Mouse (Mus musculus): Measurements from ENCODE around the gene Idua. TPM values are rescaled to one million over a fixed set of nuclear protein-coding genes. Genes with fewer than 3 reads are reported as not detected.
A peak's percentile ranks its signal among the peaks of the same experiment; 100 is the strongest.

The Idua gene
- polyA plus RNA-seq (2014; fragmentation: Nextera tagmentation; extraction: Ambion mirVana), result 14.3 and 14.5 TPM in 2 replicates

DNA sequence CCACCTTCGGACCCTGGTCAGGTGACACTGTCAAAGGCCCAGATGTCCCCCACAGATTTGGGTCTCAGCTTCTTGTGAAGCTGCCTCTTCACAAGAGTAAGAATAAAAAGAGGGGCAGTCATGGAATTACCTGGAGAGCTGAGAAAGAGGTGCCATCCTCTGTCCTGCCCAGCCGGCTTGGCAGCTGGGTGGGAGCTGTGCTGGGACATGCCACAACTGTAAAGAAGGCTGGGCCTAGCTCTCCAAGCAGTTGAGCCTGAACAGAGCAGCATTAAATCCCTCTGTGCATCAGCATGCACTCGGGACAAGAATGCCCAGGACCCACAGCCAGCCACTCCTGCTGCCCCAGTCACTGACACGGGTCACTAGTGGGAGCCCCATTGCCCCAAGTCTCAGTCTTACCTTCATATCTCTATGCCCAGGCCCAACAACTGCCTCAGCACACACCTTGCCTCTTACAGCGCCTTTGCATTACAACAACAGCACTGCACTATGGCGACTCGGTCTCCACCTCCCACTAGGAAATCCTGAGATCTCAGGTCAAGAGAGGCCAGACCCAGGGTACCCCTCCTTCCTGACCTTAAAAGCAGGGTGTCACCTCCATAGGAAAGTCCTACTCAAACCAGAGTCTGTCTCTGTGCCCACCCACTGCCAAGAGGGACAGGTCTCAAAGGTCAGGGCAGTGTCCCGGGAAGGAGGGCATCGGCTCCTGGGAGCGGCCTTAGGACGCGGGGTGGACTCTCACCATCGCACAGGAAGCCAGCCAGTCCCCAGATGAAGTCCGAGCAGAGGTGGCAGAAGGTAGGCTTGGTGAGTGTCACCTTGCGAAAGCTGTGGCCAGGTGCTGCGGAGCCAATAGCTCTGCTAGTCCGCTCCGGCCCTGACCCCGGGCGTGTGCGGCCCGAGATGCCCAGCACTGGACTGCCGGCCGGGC is at the start of gene Idua:
Gene Idua (plus strand): TSS at position 634 of the 934 bp plus-strand sequence.
- Histone ChIP-seq H3K9me3 (ENCODE audit: control insufficient read depth, low read length) (no peaks in the 10 kb centered on the region), H3K4me2 (ENCODE audit: low read depth, severe bottlenecking) (peak within 1 kb of the TSS; percentile 73), H3K27ac (replicated peaks; ENCODE audit: low read depth, low read length) (no peak within 1 kb of the TSS), H3K9ac (ENCODE audit: low read length) (peak within 1 kb of the TSS; percentile 88), H3K36me3 (ENCODE audit: control insufficient read depth, insufficient read depth, low read length) (no peaks in the 10 kb centered on the region; the same call in 1 of the 2 replicates), H3K4me3 (ENCODE audit: low read depth, low read length) (peak within 1 kb of the TSS; percentile 75), H3K27me3 (ENCODE audit: control insufficient read depth, insufficient read depth, low read length) (no peaks in the 10 kb centered on the region), H3K4me1 (ENCODE audit: control insufficient read depth, insufficient read depth, low read length) (peaks cover 5% of the 10 kb centered on the region)
- ATAC-seq (ENCODE audit: insufficient number of reproducible peaks, low FRiP score, low TSS enrichment, low read depth), result peak; percentile 69; the same call in 1 of the 2 replicates
- 12% methylated on average over 24 of the region's 24 CpGs for WGBS
- DNase-seq (ENCODE audit: low spot score), result no peak

DNA sequence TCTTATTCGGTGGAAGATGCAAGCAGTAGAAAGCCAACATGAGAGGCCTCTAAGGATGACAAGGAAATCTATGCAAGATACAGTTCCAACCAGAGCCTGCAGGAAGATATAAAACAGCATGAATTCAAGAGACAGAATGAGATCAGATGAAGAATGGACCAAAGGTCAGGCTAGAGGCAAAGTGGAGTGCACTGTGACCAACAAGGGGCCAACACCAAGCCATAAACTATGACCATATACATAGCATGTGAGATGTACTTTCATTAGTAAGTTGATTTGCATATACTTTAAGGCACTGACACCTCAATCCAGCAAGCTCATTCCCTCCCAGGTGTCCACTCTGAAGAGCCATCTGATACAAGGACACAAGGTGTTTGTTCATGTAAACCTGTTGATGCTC is 49.7 kb upstream of the Idua start:
- no peaks in the 10 kb centered on the region for H3K4me1 ChIP-seq (ENCODE audit: control insufficient read depth, insufficient read depth, low read length)
- H3K36me3 ChIP-seq (ENCODE audit: control insufficient read depth, insufficient read depth, low read length), result peaks cover 27% of the 10 kb centered on the region
- H3K4me2 ChIP-seq (ENCODE audit: low read depth, severe bottlenecking), result no peak overlapping the region
- ATAC-seq (ENCODE audit: insufficient number of reproducible peaks, low FRiP score, low TSS enrichment, low read depth) (no peak), DNase-seq (ENCODE audit: low spot score) (no peak)
- WGBS, result 100% methylated on average over 1 of the region's 1 CpGs
- no peak overlapping the region for H3K9ac ChIP-seq (ENCODE audit: low read length)
- no peaks in the 10 kb centered on the region for H3K9me3 ChIP-seq (ENCODE audit: control insufficient read depth, low read length)
- no peak overlapping the region for H3K4me3 ChIP-seq (ENCODE audit: low read depth, low read length)
- H3K27me3 ChIP-seq (ENCODE audit: control insufficient read depth, insufficient read depth, low read length), result no peaks in the 10 kb centered on the region
- no peak overlapping the region for H3K27ac ChIP-seq (replicated peaks; ENCODE audit: low read depth, low read length)

DNA sequence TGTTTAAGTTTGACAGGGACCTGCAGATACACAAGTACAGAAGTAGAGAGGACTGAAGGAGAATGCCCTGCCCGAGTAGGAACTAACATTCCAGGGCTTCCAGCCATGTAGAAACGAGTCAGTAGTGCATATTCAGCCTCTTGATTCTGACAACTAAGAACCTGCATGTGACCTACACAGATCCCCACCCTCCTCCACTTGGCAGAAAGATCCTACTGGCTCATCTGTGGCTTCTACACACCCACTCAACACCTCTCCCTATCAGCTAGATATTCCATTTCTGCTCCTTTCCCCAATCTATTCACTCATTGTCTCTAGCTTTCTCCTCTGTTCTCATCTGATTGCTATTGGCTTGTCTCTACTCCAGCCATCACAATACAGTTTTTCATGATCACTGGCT is 38.3 kb upstream of the Idua start:
- Histone ChIP-seq H3K9ac (ENCODE audit: low read length) (no peak overlapping the region), H3K4me2 (ENCODE audit: low read depth, severe bottlenecking) (no peak overlapping the region), H3K4me1 (ENCODE audit: control insufficient read depth, insufficient read depth, low read length) (no peaks in the 10 kb centered on the region), H3K4me3 (ENCODE audit: low read depth, low read length) (no peak overlapping the region), H3K9me3 (ENCODE audit: control insufficient read depth, low read length) (no peaks in the 10 kb centered on the region), H3K36me3 (ENCODE audit: control insufficient read depth, insufficient read depth, low read length) (peaks cover 2% of the 10 kb centered on the region; the same call in 1 of the 2 replicates), H3K27ac (replicated peaks; ENCODE audit: low read depth, low read length) (no peak overlapping the region), H3K27me3 (ENCODE audit: control insufficient read depth, insufficient read depth, low read length) (no peaks in the 10 kb centered on the region)
- ATAC-seq (ENCODE audit: insufficient number of reproducible peaks, low FRiP score, low TSS enrichment, low read depth), result no peak
- 81% methylated on average over 2 of the region's 2 CpGs for WGBS
- no peak for DNase-seq (ENCODE audit: low spot score)

DNA sequence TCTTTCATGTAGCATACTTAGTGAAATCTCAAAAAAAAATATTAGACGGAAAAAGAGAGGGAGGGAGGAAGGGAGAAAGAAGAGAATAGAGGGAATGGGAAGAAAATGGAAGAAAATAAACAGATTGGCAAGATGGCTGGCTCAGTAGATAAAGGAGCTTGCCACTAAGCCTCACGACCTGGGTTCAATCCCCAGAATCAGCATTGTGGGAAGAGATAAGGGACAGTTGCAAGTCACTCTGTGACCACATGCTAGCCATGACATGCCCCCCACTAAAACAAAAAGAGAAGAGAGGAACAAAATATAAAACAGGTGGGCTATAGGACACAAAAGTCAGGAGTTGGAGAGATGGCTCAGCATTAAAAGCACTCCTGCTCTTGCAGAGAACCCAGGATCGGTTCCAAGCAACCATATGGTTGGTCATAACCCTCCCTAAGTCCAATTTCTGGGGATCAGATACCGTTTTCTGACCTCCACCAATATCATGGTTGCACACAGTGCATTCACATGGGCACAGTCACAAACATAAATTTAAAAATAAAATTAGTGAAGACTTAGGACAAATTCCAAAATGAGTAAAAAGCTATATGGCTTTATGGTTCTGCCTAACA is 34.0 kb upstream of the Idua start:
- H3K9ac ChIP-seq (ENCODE audit: low read length), result no peak overlapping the region
- H3K9me3 ChIP-seq (ENCODE audit: control insufficient read depth, low read length), result no peaks in the 10 kb centered on the region
- peaks cover 2% of the 10 kb centered on the region; the same call in 1 of the 2 replicates for H3K36me3 ChIP-seq (ENCODE audit: control insufficient read depth, insufficient read depth, low read length)
- H3K4me2 ChIP-seq (ENCODE audit: low read depth, severe bottlenecking), result no peak overlapping the region
- no peak overlapping the region for H3K27ac ChIP-seq (replicated peaks; ENCODE audit: low read depth, low read length)
- DNase-seq (ENCODE audit: low spot score) (no peak), ATAC-seq (ENCODE audit: insufficient number of reproducible peaks, low FRiP score, low TSS enrichment, low read depth) (no peak)
- H3K4me3 ChIP-seq (ENCODE audit: low read depth, low read length), result no peak overlapping the region
- H3K27me3 ChIP-seq (ENCODE audit: control insufficient read depth, insufficient read depth, low read length), result no peaks in the 10 kb centered on the region
- peaks cover 5% of the 10 kb centered on the region; the same call in 1 of the 2 replicates for H3K4me1 ChIP-seq (ENCODE audit: control insufficient read depth, insufficient read depth, low read length)
- 85% methylated on average over 4 of the region's 4 CpGs for WGBS

DNA sequence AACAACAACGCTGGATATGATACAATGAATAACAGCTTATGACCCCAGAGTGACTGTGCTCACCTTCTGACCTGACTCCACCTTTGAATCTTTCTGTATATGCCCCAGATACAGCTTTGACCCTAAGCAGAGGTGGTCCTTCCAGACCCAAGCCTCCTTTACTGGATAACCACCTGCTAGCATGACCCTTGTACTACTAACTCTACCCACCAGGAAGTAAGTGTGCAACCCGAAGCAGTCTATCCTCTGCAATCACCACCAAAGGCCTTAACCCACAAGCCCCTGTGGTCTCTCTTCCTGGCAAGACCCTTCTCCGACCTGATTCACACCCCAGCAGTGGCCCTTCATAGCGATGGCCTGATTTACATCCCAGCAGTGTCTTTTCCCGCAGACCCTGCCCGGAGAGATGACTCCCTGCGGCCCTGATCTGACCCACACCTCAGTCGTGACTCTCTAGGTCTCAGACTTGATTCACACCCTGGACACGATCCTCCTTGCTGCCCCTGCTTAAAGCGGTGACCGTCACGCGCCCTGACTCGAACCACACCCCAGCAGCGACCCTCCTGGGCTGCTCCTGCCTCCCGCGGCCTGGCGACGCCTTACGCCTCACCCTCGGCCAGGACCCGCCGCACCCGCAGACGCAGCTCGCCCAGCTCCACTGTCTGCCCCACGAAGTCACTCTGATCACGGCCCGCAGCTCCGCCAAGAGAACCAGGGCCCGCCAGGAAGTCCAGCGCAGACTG is 31.1 kb upstream of the Idua start:
- peak; percentile 78 for ATAC-seq (ENCODE audit: insufficient number of reproducible peaks, low FRiP score, low TSS enrichment, low read depth)
- peak overlapping the region; percentile 60; the same call in 1 of the 2 replicates for H3K27ac ChIP-seq (replicated peaks; ENCODE audit: low read depth, low read length)
- no peaks in the 10 kb centered on the region; the same call in 1 of the 2 replicates for H3K36me3 ChIP-seq (ENCODE audit: control insufficient read depth, insufficient read depth, low read length)
- H3K4me1 ChIP-seq (ENCODE audit: control insufficient read depth, insufficient read depth, low read length), result peaks cover 5% of the 10 kb centered on the region; the same call in 1 of the 2 replicates
- H3K4me2 ChIP-seq (ENCODE audit: low read depth, severe bottlenecking), result peak overlapping the region; percentile 91
- no peak for DNase-seq (ENCODE audit: low spot score)
- H3K27me3 ChIP-seq (ENCODE audit: control insufficient read depth, insufficient read depth, low read length), result no peaks in the 10 kb centered on the region
- WGBS, result 2% methylated on average over 32 of the region's 32 CpGs
- H3K9ac ChIP-seq (ENCODE audit: low read length), result peak overlapping the region; percentile 82
- H3K9me3 ChIP-seq (ENCODE audit: control insufficient read depth, low read length), result no peaks in the 10 kb centered on the region
- H3K4me3 ChIP-seq (ENCODE audit: low read depth, low read length), result peak overlapping the region; percentile 74

DNA sequence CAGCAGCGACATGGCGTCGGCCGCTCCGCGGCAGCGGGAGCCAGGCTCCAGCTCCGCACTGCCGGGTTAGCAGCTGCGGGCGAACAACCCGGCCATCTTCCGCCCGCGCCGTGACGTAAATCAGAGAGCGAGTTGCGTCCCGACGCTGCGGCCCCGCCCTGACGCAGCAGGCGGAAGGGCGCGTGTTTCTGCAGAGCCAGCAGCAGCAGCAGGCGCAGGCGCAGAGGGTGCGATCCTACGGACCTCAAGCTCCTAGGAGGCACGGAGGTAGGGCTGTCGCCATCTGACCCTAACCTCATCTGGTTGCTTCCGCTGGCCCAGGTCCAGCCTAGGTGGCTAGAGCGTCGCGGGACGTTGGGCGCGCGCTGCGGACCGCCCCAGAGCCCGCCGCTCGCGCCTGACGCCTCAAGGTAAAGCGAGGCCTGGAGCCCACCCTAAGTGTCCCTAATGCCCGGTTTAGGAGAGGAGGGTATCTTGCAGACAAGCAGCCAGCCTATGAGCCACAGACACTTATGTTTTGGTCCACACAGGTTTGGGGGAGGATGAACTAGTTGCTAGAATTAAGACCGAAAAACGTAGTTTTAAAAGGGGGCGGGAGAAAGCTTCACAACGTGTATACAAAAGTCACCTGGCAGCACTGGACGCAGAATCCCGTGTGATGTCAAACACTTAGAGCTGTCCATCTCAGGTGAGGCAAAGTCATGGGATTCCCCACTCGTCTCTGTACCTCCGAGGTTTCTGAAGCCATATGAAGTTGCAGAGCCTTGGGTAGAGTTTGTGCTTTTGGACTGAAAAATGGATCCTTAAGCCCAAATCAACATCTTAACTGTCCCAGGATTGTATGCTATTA is 30.3 kb upstream of the Idua start, which contains the start of the genes Gak and Tmem175:
Gene Gak (minus strand): TSS at position 122 of the 850 bp plus-strand sequence.
Gene Tmem175 (plus strand): TSS at position 137 of the 850 bp plus-strand sequence.
- DNase-seq (ENCODE audit: low spot score) (peak; percentile 93), ATAC-seq (ENCODE audit: insufficient number of reproducible peaks, low FRiP score, low TSS enrichment, low read depth) (peak; percentile 96)
- peak within 1 kb of the TSS; percentile 60; the same call in 1 of the 2 replicates for H3K27ac ChIP-seq (replicated peaks; ENCODE audit: low read depth, low read length)
- peak within 1 kb of the TSS; percentile 91 for H3K4me2 ChIP-seq (ENCODE audit: low read depth, severe bottlenecking)
- peak within 1 kb of the TSS; percentile 74 for H3K4me3 ChIP-seq (ENCODE audit: low read depth, low read length)
- no peaks in the 10 kb centered on the region for H3K27me3 ChIP-seq (ENCODE audit: control insufficient read depth, insufficient read depth, low read length)
- H3K9ac ChIP-seq (ENCODE audit: low read length), result peak within 1 kb of the TSS; percentile 82
- H3K36me3 ChIP-seq (ENCODE audit: control insufficient read depth, insufficient read depth, low read length), result no peaks in the 10 kb centered on the region
- H3K9me3 ChIP-seq (ENCODE audit: control insufficient read depth, low read length), result no peaks in the 10 kb centered on the region
- peaks cover 5% of the 10 kb centered on the region; the same call in 1 of the 2 replicates for H3K4me1 ChIP-seq (ENCODE audit: control insufficient read depth, insufficient read depth, low read length)
- under 1% methylated on average over 58 of the region's 58 CpGs for WGBS

DNA sequence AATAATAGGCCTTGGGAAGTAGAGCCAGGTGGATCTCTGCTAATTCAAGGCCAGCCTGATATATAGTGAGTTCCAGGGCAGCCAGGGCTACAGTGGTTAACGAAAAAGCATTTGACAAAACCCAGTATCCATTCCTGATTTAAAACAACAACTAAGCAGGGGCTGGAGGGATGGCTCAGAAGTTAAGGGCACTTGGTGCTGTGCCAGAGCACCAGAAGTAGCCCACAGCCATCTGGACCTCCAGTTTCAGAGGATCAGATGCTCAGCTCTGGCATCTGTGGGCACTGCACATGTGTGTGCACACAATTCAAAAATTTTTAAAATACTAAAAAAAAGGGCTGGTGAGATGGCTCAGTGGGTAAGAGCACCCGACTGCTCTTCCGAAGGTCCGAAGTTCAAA is 26.5 kb upstream of the Idua start:
- Histone ChIP-seq H3K4me1 (ENCODE audit: control insufficient read depth, insufficient read depth, low read length) (peaks cover 3% of the 10 kb centered on the region; the same call in 1 of the 2 replicates), H3K9ac (ENCODE audit: low read length) (no peak overlapping the region), H3K4me2 (ENCODE audit: low read depth, severe bottlenecking) (no peak overlapping the region), H3K9me3 (ENCODE audit: control insufficient read depth, low read length) (no peaks in the 10 kb centered on the region), H3K36me3 (ENCODE audit: control insufficient read depth, insufficient read depth, low read length) (no peaks in the 10 kb centered on the region), H3K27me3 (ENCODE audit: control insufficient read depth, insufficient read depth, low read length) (no peaks in the 10 kb centered on the region), H3K27ac (replicated peaks; ENCODE audit: low read depth, low read length) (no peak overlapping the region), H3K4me3 (ENCODE audit: low read depth, low read length) (no peak overlapping the region)
- DNase-seq (ENCODE audit: low spot score) (no peak), ATAC-seq (ENCODE audit: insufficient number of reproducible peaks, low FRiP score, low TSS enrichment, low read depth) (no peak)
- 83% methylated on average over 4 of the region's 4 CpGs for WGBS

Data from limb, embryonic 11.5 days (tissue).